Mouse (Mus musculus): ENCODE results near the gene Ruvbl1. TPM values are rescaled to one million over a fixed set of nuclear protein-coding genes. Genes with fewer than 3 reads are reported as not detected.

Ruvbl1 gene
- polyA plus RNA-seq, 2 experiments: 79.9 to 120 TPM

DNA sequence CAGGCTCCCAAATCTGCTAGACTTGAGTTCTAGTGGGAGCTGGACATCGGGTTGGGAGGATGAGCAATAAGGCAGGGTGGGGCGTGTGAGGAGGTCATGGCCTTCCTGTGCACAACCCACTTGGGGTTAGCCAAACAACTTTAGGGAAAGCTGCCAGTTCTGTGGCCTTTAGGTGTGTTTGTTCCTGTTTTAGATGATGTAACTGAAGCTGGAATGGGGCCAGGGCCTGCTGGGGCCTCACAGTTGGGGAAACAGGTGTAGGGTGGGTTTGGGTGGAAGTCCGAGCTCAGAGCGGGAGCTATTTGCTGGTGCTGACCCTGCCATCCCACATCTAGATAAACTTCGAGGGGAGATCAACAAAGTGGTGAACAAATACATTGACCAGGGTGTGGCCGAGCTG, 20.2 kb downstream of the Ruvbl1 start:
- no peak for DNase-seq (ENCODE audit: low spot score)
- no peak for TF ChIP-seq POLR2A (IDR thresholded peaks at IDR 0.05; ENCODE audit: borderline replicate concordance, extremely low read depth, insufficient read depth, insufficient read length)
- no peak for ATAC-seq (ENCODE audit: low FRiP score, low read depth)
- WGBS: 91% methylated on average over 6 of the region's 6 CpGs
- H3K4me2 ChIP-seq (replicated peaks; ENCODE audit: low read depth, low read length, severe bottlenecking): no peak overlapping the region
- H3K4me1 ChIP-seq (ENCODE audit: control insufficient read depth, insufficient read depth, low read length): no peaks in the 10 kb centered on the region
- peaks cover 76% of the 10 kb centered on the region for H3K36me3 ChIP-seq (ENCODE audit: control insufficient read depth, insufficient read depth, low read length)
- no peaks in the 10 kb centered on the region for H3K9me3 ChIP-seq (ENCODE audit: control insufficient read depth, low read length)
- no peak overlapping the region for H3K4me3 ChIP-seq (replicated peaks; ENCODE audit: low read length)
- H3K27ac ChIP-seq (replicated peaks; ENCODE audit: low read depth, low read length): no peak overlapping the region
- H3K9ac ChIP-seq (ENCODE audit: low read depth, low read length, severe bottlenecking): no peak overlapping the region
- no peaks in the 10 kb centered on the region for H3K27me3 ChIP-seq (ENCODE audit: control insufficient read depth, insufficient read depth, low read length)

- no peaks in the 10 kb centered on the region for H3K27me3 ChIP-seq (ENCODE audit: control insufficient read depth, insufficient read depth, low read length)
- H3K4me1 ChIP-seq (ENCODE audit: control insufficient read depth, insufficient read depth, low read length): no peaks in the 10 kb centered on the region
- H3K9ac ChIP-seq (ENCODE audit: low read depth, low read length, severe bottlenecking): no peak overlapping the region
- WGBS: 92% methylated on average over 8 of the region's 8 CpGs
- ATAC-seq (ENCODE audit: low FRiP score, low read depth) (no peak), DNase-seq (ENCODE audit: low spot score) (peak; percentile 10)
- H3K27ac ChIP-seq (replicated peaks; ENCODE audit: low read depth, low read length): no peak overlapping the region
- peaks cover 76% of the 10 kb centered on the region for H3K36me3 ChIP-seq (ENCODE audit: control insufficient read depth, insufficient read depth, low read length)
- H3K9me3 ChIP-seq (ENCODE audit: control insufficient read depth, low read length): no peaks in the 10 kb centered on the region
- H3K4me3 ChIP-seq (replicated peaks; ENCODE audit: low read length): no peak overlapping the region
- H3K4me2 ChIP-seq (replicated peaks; ENCODE audit: low read depth, low read length, severe bottlenecking): no peak overlapping the region
- no peak for TF ChIP-seq POLR2A (IDR thresholded peaks at IDR 0.05; ENCODE audit: borderline replicate concordance, extremely low read depth, insufficient read depth, insufficient read length)
Observed at GRCm38 (mm10) chr6:88486893-88487292, 21.7 kb downstream of the Ruvbl1 start.

DNA sequence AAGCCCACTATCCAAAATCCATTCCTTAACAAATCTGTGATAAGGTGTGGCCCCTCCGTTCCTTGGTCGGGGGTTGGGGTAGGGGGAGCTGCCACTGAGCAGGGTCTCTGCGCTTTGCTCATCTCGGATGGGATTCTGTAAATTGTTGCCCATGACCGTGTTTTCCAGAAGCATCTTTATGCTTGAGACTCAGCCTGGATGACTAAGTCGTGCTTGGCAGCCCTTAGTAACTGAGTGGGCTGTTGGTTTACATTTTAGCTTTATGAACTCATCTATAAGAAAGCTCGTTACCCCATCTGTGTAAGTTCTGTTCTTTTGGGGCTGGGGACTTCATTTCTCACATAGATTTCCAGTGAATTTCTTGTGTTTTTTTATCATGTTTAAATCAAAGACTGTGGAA, 23.8 kb downstream of the Ruvbl1 start:
- Histone ChIP-seq H3K4me1 (ENCODE audit: control insufficient read depth, insufficient read depth, low read length) (no peaks in the 10 kb centered on the region), H3K9me3 (ENCODE audit: control insufficient read depth, low read length) (no peaks in the 10 kb centered on the region), H3K36me3 (ENCODE audit: control insufficient read depth, insufficient read depth, low read length) (peaks cover 75% of the 10 kb centered on the region), H3K4me3 (replicated peaks; ENCODE audit: low read length) (no peak overlapping the region), H3K27ac (replicated peaks; ENCODE audit: low read depth, low read length) (no peak overlapping the region), H3K27me3 (ENCODE audit: control insufficient read depth, insufficient read depth, low read length) (no peaks in the 10 kb centered on the region), H3K4me2 (replicated peaks; ENCODE audit: low read depth, low read length, severe bottlenecking) (no peak overlapping the region), H3K9ac (ENCODE audit: low read depth, low read length, severe bottlenecking) (no peak overlapping the region)
- 95% methylated on average over 7 of the region's 7 CpGs for WGBS
- no peak for TF ChIP-seq POLR2A (IDR thresholded peaks at IDR 0.05; ENCODE audit: borderline replicate concordance, extremely low read depth, insufficient read depth, insufficient read length)
- no peak for ATAC-seq (ENCODE audit: low FRiP score, low read depth)
- no peak for DNase-seq (ENCODE audit: low spot score)

DNA sequence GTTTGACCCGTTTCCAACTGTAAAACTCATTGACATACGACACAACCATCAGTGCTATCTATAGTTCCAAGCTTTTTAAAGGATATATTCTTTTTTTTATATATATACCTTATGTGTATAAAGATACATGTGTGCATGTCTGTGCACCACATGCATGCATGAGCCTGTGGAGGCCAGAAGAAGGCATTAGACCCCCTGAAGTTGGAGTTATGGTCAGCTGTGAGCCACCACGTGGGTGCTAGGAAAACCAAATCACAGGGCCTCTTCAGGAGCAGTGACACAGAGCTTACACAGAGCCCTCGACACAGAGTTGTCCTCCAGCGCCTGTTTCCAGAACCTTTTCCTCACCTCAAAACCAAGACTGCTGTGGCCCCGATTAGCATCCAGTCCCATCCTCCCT, 24.6 kb downstream of the Ruvbl1 start:
- H3K27me3 ChIP-seq (ENCODE audit: control insufficient read depth, insufficient read depth, low read length): no peaks in the 10 kb centered on the region
- no peak overlapping the region for H3K9ac ChIP-seq (ENCODE audit: low read depth, low read length, severe bottlenecking)
- peaks cover 69% of the 10 kb centered on the region for H3K36me3 ChIP-seq (ENCODE audit: control insufficient read depth, insufficient read depth, low read length)
- H3K4me2 ChIP-seq (replicated peaks; ENCODE audit: low read depth, low read length, severe bottlenecking): no peak overlapping the region
- ATAC-seq (ENCODE audit: low FRiP score, low read depth) (no peak), DNase-seq (ENCODE audit: low spot score) (no peak)
- no peak overlapping the region for H3K27ac ChIP-seq (replicated peaks; ENCODE audit: low read depth, low read length)
- H3K4me3 ChIP-seq (replicated peaks; ENCODE audit: low read length): no peak overlapping the region
- WGBS: 86% methylated on average over 6 of the region's 6 CpGs
- no peaks in the 10 kb centered on the region for H3K4me1 ChIP-seq (ENCODE audit: control insufficient read depth, insufficient read depth, low read length)
- H3K9me3 ChIP-seq (ENCODE audit: control insufficient read depth, low read length): no peaks in the 10 kb centered on the region
- no peak for TF ChIP-seq POLR2A (IDR thresholded peaks at IDR 0.05; ENCODE audit: borderline replicate concordance, extremely low read depth, insufficient read depth, insufficient read length)

DNA sequence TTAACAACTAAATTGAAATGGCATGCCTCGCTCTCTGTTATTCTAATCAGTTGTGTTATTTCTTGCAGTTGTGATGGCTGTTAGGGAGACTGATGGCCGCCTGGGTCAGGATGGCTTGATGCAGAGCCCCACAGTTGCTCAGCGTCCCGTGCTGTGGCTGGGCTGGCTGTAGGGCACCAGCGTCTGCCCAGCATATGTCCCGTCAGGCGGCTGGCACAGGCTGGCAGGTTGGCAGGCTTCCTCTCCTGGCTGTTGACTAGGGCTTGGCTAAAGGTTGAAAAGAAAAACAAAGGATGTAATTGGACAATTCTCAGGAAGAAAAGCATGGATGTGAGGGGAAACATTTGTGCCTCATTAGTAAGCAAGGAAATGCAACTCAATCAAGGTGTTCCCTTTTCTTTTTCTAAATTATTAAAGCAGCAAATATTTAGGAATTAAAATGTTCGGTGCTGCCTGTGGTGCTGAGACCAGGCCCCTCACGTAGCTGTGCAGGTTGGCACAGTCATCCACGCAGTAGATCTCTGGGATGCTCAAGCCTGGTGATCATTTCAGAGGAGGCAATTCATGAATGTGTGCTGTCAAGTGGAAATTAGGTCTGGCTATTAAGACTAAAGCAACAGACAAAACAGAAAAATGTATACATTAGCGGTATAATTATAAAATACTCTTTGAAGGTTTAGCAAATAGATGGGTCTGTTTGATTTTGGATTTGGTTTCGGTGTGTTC, 25.6 kb downstream of the Ruvbl1 start:
- Histone ChIP-seq H3K27ac (replicated peaks; ENCODE audit: low read depth, low read length) (no peak overlapping the region), H3K9me3 (ENCODE audit: control insufficient read depth, low read length) (no peaks in the 10 kb centered on the region), H3K4me2 (replicated peaks; ENCODE audit: low read depth, low read length, severe bottlenecking) (no peak overlapping the region), H3K27me3 (ENCODE audit: control insufficient read depth, insufficient read depth, low read length) (no peaks in the 10 kb centered on the region), H3K4me3 (replicated peaks; ENCODE audit: low read length) (no peak overlapping the region), H3K4me1 (ENCODE audit: control insufficient read depth, insufficient read depth, low read length) (no peaks in the 10 kb centered on the region), H3K9ac (ENCODE audit: low read depth, low read length, severe bottlenecking) (no peak overlapping the region), H3K36me3 (ENCODE audit: control insufficient read depth, insufficient read depth, low read length) (peaks cover 65% of the 10 kb centered on the region)
- WGBS: 91% methylated on average over 12 of the region's 12 CpGs
- DNase-seq (ENCODE audit: low spot score): no peak
- TF ChIP-seq POLR2A (IDR thresholded peaks at IDR 0.05; ENCODE audit: borderline replicate concordance, extremely low read depth, insufficient read depth, insufficient read length): no peak
- ATAC-seq (ENCODE audit: low FRiP score, low read depth): no peak
